Mouse (Mus musculus): ENCODE measurements around the gene Nup107.

DNA sequence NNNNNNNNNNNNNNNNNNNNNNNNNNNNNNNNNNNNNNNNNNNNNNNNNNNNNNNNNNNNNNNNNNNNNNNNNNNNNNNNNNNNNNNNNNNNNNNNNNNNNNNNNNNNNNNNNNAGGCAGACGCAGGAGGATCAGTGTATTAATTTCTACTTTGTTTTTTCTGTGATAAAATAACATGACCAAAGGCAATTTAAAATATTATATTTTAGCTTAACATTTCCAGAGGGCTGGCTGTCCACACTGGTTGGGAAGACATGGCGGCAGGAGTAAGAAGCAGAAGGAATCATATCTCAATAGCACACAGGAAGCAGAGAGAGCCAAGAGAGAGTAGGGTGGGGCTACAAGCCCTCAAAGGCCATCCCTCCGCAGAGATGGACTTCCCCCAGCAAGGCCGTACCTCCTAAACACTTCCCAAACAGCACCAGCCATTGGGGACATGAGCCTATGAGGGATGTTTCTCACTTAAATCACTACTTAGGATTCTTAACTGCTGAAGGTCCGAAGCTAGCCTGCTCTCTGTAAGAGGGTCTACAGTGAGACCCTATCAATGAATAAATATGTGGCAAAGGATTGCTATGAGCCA is 68.3 kb downstream of the Nup107 start:
- TF ChIP-seq POLR2A (IDR thresholded peaks at IDR 0.05; ENCODE audit: insufficient read depth, low read length) (no peak), CTCF (IDR thresholded peaks at IDR 0.05; ENCODE audit: low read depth, low read length) (no peak), EP300 (IDR thresholded peaks at IDR 0.05; ENCODE audit: insufficient read depth, low read depth, low read length) (no peak)
